Mouse (Mus musculus) E14TG2a.4 (cell line): Measurements from ENCODE around the gene Gm20517.

Experiments used
- CTCF ChIP-seq: conservative IDR thresholded peaks from 2 replicates; pipeline ENCODE4 v1.5.1; 2014; ENCODE audit warnings: low read length
- POU5F1 ChIP-seq: IDR thresholded peaks from 2 replicates; pipeline ENCODE4 v1.6.1; 2014; ENCODE audit warnings: low read length, borderline replicate concordance

GRCm38 (mm10) chr17:47730633-47731575 lies 119.5 kb downstream of the Gm20517 start:
- TF ChIP-seq CTCF (peak; percentile 69), POU5F1 (no peak)
